Mouse (Mus musculus) cortical plate, adult 2 months (tissue): ENCODE measurements at regions not wholly inside any gene's neighbourhood (a gene's known extent, or its start where the extent isn't known, plus 50 kb on each side); places are given as distances from the start of the nearest gene placed in this dataset.

Source experiments
- CTCF ChIP-seq: fragments of 200-500 bp; IDR thresholded peaks from 2 replicates; pipeline ENCODE4 v1.5.1; 2011; ENCODE audit warnings: mild to moderate bottlenecking, control low read depth, low read length; ENCODE audit not compliant: insufficient read depth; ENCODE audit errors: extremely low read depth
- POLR2A ChIP-seq: fragments of 200-500 bp; IDR thresholded peaks from 2 replicates; pipeline ENCODE4 v1.6.1; 2011; ENCODE audit warnings: mild to moderate bottlenecking, low read length, control low read depth; ENCODE audit not compliant: insufficient read depth; ENCODE audit errors: extremely low read depth

GRCm38 (mm10) chr3:117108966-117109700, 140.3 kb upstream of the Palmd start:
- TF ChIP-seq CTCF (no peak), POLR2A (no peak)
